Mouse (Mus musculus) thymus, postnatal 0 days (tissue): ENCODE data around the gene Pcsk5. TPM values are rescaled to one million over a fixed set of nuclear protein-coding genes. Genes with fewer than 3 reads are reported as not detected.

Experiments
- DNase-seq: peaks from one replicate; pipeline ENCODE4 v3.0.0-alpha.2; 2015; ENCODE audit warnings: low spot score
- polyA plus RNA-seq: library from polyadenylated mRNA; unstranded; fragments of >200 nt; fragmentation: Nextera tagmentation; extraction: Ambion mirVana; gene quantifications from 2 replicates; pipeline ENCODE4 v1.2.1, GENCODE M21; 2015

Gene Pcsk5
- polyA plus RNA-seq, 1 experiment from 2014 or later = 1.4 TPM

GRCm38 (mm10) chr19:17744474-17745069, 92.9 kb downstream of the Pcsk5 start:
- DNase-seq = no peak

DNA sequence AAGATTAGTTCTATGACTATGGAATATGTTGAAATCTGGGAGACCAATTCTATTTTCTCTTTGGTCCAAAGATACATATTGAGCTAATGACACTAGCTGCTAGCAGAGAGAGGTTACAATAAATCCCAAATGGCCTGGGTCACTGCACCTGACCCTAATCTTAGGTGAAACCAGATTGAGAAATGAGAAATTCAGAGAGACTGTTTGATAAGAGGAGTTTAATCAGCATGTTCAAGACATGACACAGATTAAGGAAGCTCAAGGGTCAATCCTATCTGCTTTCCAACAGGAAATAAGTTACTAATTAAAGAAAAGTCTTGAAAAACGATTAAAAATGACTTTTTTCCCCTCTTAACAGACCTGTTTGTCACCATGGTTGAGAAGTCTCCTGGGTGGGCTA, 96.0 kb downstream of the Pcsk5 start:
- DNase-seq = no peak

GRCm38 (mm10) chr19:17732676-17733277, 104.7 kb downstream of the Pcsk5 start:
- no peak for DNase-seq

- no peak for DNase-seq
Observed at GRCm38 (mm10) chr19:17717066-17717465, 120.4 kb downstream of the Pcsk5 start.

GRCm38 (mm10) chr19:17715281-17715955, 122.0 kb downstream of the Pcsk5 start:
- no peak for DNase-seq

DNA sequence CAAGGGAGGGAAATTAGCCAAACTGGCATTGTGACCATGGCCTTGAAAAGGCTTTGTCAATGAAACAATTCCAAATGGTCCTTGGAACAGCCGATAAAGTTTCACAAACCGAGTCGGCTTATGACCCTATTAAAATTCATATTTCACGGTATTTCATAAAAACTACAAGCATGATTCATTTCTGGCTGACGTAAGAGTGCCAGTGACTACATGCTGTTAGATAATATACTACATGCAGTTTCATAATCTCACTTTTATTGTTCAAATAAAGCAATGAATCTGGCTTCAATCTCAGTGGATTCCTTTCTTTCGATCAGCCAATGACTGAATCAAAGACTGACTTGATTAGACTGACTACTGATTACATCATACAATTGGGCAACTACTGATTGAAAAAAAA, 145.8 kb downstream of the Pcsk5 start:
- DNase-seq = no peak

- no peak for DNase-seq
Observed at GRCm38 (mm10) chr19:17678371-17678770, 159.1 kb downstream of the Pcsk5 start.

DNA sequence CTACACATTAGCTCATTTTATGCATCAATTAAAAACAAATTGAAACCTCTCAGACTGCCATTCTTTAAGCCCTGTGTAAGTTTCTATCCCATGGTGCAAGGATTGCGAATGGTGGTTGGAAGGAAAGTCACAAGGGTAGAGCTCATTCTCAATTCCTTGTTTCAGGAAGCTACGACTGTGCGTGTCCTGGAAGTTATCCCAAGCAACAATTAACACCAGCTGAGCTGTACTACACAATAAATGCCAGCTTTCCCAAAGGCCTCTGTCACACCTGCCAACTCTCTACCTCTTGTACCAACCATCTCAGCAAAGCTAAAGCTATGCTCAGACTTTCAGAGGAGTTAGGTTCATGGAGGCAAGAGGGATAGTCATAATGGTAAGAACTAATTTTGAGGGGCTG, 174.8 kb downstream of the Pcsk5 start:
- no peak for DNase-seq

DNA sequence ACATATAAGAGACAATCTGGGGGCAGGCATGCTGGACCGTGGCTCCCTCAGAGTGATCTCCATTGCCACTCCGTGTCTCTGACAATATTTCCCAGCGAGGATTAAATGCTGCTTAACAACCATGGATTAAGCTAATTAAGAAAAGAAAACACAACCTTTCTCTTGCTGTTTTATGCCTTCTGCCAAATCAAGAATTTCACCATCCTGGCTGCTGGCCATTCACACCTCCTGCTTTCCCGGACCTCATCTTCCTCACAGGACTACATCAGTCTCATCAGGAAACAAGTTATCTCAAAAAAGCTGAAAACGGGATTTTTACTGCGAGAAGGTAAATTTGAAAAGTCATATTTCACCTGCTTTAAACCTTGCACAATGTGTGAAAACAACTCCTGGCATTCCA, 175.2 kb downstream of the Pcsk5 start:
- DNase-seq = no peak

DNA sequence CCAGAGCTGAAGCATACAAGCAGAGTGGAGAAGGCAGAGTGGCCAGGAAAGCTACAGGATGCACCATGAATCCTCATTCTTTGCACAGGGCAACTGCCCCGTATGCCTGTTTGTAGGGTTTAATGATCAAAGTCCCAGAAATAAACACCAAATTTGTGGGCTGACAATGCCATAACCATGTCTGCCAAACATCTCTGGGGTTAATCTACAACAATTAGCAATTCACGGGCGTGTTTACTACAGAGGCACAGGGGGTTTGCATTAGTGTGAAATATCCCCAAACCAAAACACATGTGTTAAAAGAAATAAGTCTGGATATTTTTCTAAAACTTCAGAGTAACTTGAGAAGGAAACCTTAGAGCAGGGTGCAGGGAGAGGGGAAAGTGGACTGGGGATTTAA, 178.1 kb downstream of the Pcsk5 start:
- DNase-seq = no peak

GRCm38 (mm10) chr19:17650831-17651502, 186.5 kb downstream of the Pcsk5 start:
- DNase-seq = no peak

- no peak for DNase-seq
Observed at GRCm38 (mm10) chr19:17649967-17650366, 187.5 kb downstream of the Pcsk5 start.

- DNase-seq = no peak
Observed at GRCm38 (mm10) chr19:17643128-17643797, 194.2 kb downstream of the Pcsk5 start.

DNA sequence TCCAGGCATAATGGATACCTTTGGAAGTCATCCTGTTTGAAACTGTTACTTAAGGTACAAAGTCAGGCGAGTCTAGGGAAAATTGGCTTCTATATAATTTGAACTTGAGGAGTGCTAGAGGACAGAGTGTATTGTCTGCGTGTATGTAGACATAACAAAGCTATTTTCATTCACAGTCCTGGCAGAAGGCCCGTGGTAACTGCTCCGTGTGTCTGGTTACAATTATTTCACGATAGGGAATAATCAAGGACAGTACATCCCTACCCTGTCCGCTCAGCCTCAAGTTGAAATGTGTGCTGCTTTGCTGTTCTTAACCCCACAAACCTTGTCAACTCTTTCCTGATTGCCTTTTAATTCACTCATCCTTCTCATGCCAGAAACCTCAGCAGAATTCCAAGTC, 201.4 kb downstream of the Pcsk5 start:
- no peak for DNase-seq

GRCm38 (mm10) chr19:17615646-17616045, 221.8 kb downstream of the Pcsk5 start:
- no peak for DNase-seq

DNA sequence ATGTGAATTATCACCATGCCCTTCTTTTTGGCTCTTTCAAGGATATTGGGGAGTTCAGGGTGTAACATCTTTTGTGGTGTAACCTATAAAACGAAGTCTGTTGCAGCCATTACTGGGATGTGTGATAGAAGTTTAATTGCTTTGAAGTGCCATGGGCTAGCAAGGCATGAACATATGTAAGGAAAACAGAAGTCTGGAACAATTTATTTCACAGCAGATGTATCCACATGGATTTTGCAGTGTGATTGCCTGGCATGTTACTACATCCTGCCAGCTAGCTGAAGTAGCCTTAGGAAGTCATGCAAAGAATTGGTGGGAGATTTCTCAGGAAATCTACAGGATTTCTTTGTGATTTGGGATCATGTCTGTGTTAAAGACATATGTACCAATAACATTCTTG, 230.9 kb downstream of the Pcsk5 start:
- no peak for DNase-seq

GRCm38 (mm10) chr19:17606093-17606492, 231.3 kb downstream of the Pcsk5 start:
- DNase-seq = no peak

DNA sequence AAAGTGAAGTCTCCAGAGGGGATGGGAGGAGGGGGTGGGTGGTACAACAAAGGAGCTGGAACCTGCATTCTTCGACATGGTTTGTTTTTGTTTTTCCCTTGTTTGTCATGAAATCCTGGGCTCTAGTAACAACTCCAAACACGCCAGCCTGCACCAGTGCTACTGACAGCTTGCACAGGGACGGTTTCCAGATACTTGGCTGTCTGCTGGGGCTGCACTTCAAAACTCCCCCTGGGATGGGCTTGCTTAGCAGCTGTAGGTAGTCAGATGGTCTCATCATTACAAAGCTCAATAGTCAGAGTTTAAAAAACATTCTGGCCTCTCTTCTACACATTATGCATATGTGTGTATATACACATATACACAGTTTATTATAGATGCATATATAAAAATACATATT, 234.1 kb downstream of the Pcsk5 start:
- DNase-seq = no peak

- DNase-seq = no peak
Observed at GRCm38 (mm10) chr19:17600347-17600746, 237.1 kb downstream of the Pcsk5 start.

GRCm38 (mm10) chr19:17592790-17593189, 244.6 kb downstream of the Pcsk5 start:
- DNase-seq = no peak

DNA sequence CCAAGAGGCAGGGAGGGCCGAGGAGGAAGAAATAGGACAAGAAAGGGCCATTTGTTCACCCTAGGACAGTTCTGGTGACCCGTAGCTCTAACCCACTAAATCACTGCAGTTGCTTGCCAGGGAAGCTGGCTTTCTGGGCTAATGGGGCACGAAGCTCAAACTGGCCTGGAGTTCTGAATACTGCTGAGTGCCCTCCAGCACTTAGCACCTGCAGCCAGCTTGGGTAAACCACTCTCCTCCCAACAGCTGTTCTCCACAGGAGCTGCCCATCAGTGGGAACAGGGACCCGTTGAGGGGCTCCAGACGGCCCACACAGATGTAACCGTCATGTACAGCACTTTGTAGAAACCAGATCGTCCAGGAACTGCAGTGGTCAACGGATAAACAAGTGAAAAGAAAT, 246.1 kb downstream of the Pcsk5 start:
- DNase-seq = no peak

- DNase-seq = no peak
Observed at GRCm38 (mm10) chr19:17590314-17590713, 247.1 kb downstream of the Pcsk5 start.
